Mouse (Mus musculus) lung, embryonic 15.5 days (tissue): ENCODE results near the gene Gm8267. TPM values are rescaled to one million over a fixed set of nuclear protein-coding genes. Genes with fewer than 3 reads are reported as not detected.
"Not testable (repeated sequence)": the region's sequence is repeated elsewhere in the genome, so short reads cannot be mapped to it uniquely, and the experiment has no call there.

Experiments
- ATAC-seq: fragments of 200-750 bp; cut with Nextera tagmentation; 2 replicates; pipeline ENCODE4 v1.8.0; 2017; ENCODE audit warnings: moderate number of reproducible peaks, borderline replicate concordance; ENCODE audit not compliant: low FRiP score, low TSS enrichment; ENCODE audit errors: extremely low read depth
- H3K27ac ChIP-seq: fragments of 300-500 bp; sonication (generic); 2 replicates; pipeline ENCODE4 v1.5.1; 2015; ENCODE audit warnings: moderate library complexity, mild to moderate bottlenecking, inconsistent platforms
- H3K27me3 ChIP-seq: fragments of 300-500 bp; sonication (generic); 2 replicates; pipeline ENCODE4 v1.6.1; 2015; ENCODE audit warnings: inconsistent platforms
- H3K36me3 ChIP-seq: fragments of 300-500 bp; sonication (generic); 2 replicates; pipeline ENCODE4 v1.6.1; 2015; ENCODE audit warnings: inconsistent platforms
- H3K4me1 ChIP-seq: fragments of 300-500 bp; sonication (generic); 2 replicates; pipeline ENCODE4 v1.6.1; 2015; ENCODE audit warnings: inconsistent platforms
- H3K4me2 ChIP-seq: fragments of 300-500 bp; sonication (generic); 2 replicates; pipeline ENCODE4 v1.6.1; 2015; ENCODE audit warnings: inconsistent platforms, mild to moderate bottlenecking, moderate library complexity
- H3K4me3 ChIP-seq: fragments of 300-500 bp; sonication (generic); 2 replicates; pipeline ENCODE4 v1.5.1; 2015; ENCODE audit warnings: mild to moderate bottlenecking, inconsistent platforms
- H3K9ac ChIP-seq: fragments of 300-500 bp; sonication (generic); 2 replicates; pipeline ENCODE4 v1.6.1; 2015; ENCODE audit warnings: inconsistent platforms
- H3K9me3 ChIP-seq: fragments of 300-500 bp; sonication (generic); 2 replicates; pipeline ENCODE4 v1.6.1; 2016; ENCODE audit warnings: inconsistent platforms
- WGBS: fragments of 180-500 bp; shearing (Covaris S2); methylation state at CpG from one replicate; pipeline ENCODE4 v1.1.7; 2015; 5-methylcytosine and 5-hydroxymethylcytosine counted together
- polyA plus RNA-seq: library from polyadenylated mRNA; unstranded; fragments of >200 nt; fragmentation: Nextera tagmentation; extraction: Ambion mirVana; gene quantifications from 2 replicates; pipeline ENCODE4 v1.2.1, GENCODE M21; 2015

Gene Gm8267
- not detected in 2 replicates for polyA plus RNA-seq

GRCm38 (mm10) chr14:44750240-44750639 is at the start of gene Gm8267:
Gm8267 (minus strand) TSS chr14:44750340.
- Histone ChIP-seq H3K36me3 (no peaks in the 10 kb centered on the region), H3K4me3 (no peak within 1 kb of the TSS), H3K27ac (no peak within 1 kb of the TSS), H3K27me3 (no peaks in the 10 kb centered on the region), H3K9ac (no peak within 1 kb of the TSS), H3K4me2 (no peak within 1 kb of the TSS), H3K9me3 (no peaks in the 10 kb centered on the region), H3K4me1 (no peaks in the 10 kb centered on the region)
- ATAC-seq: no peak
- WGBS: 66% methylated on average over 3 of the region's 3 CpGs

GRCm38 (mm10) chr14:44789537-44790382 is 39.6 kb upstream of the Gm8267 start:
- not testable (repeated sequence) for H3K9me3 ChIP-seq, H3K4me1 ChIP-seq, ATAC-seq, H3K27me3 ChIP-seq, H3K4me2 ChIP-seq, H3K4me3 ChIP-seq, H3K9ac ChIP-seq, H3K27ac ChIP-seq, H3K36me3 ChIP-seq
- WGBS: 58% methylated on average over 2 of the region's 2 CpGs

- H3K9ac ChIP-seq, H3K36me3 ChIP-seq, H3K4me3 ChIP-seq, H3K27me3 ChIP-seq, H3K4me2 ChIP-seq, H3K27ac ChIP-seq, ATAC-seq, H3K4me1 ChIP-seq, H3K9me3 ChIP-seq: not testable (repeated sequence)
- 65% methylated on average over 1 of the region's 1 CpGs for WGBS
Observed at GRCm38 (mm10) chr14:44742789-44743188, 7.4 kb downstream of the Gm8267 start.

- not testable (repeated sequence) for H3K27me3 ChIP-seq, H3K9me3 ChIP-seq, H3K4me2 ChIP-seq, H3K4me3 ChIP-seq, H3K4me1 ChIP-seq, H3K36me3 ChIP-seq, ATAC-seq, H3K9ac ChIP-seq, H3K27ac ChIP-seq
Observed at GRCm38 (mm10) chr14:44730711-44731110, 19.4 kb downstream of the Gm8267 start.

GRCm38 (mm10) chr14:44706356-44706755 is 43.8 kb downstream of the Gm8267 start, which contains the start of gene Gm8257:
Gm8257 (minus strand) TSS chr14:44706456.
- H3K4me1 ChIP-seq, H3K36me3 ChIP-seq, H3K4me3 ChIP-seq, H3K27ac ChIP-seq, ATAC-seq, H3K9ac ChIP-seq, H3K4me2 ChIP-seq, H3K27me3 ChIP-seq, H3K9me3 ChIP-seq: not testable (repeated sequence)
- WGBS: 70% methylated on average over 3 of the region's 3 CpGs

Other genes with a start within 250 kb of the Gm8267 start
- gene Gm17093, start 232.1 kb downstream of the Gm8267 start, polyA plus RNA-seq: not detected in 2 replicates
- gene Gm8247, start 167.2 kb downstream of the Gm8267 start, polyA plus RNA-seq: not detected in 2 replicates
- gene Gm5624, start 122.4 kb downstream of the Gm8267 start, polyA plus RNA-seq: not detected in 2 replicates
- gene Gm8257, start 43.9 kb downstream of the Gm8267 start, polyA plus RNA-seq: not detected in 2 replicates
- gene Ptgdr, start 109.0 kb upstream of the Gm8267 start, polyA plus RNA-seq: 0.09 and 0.11 TPM in 2 replicates
- gene Ptger2, start 237.9 kb upstream of the Gm8267 start, polyA plus RNA-seq: 4.1 and 4.5 TPM in 2 replicates